ENCODE assay signal across 8 mouse cellular contexts in the genomic region with DNA sequence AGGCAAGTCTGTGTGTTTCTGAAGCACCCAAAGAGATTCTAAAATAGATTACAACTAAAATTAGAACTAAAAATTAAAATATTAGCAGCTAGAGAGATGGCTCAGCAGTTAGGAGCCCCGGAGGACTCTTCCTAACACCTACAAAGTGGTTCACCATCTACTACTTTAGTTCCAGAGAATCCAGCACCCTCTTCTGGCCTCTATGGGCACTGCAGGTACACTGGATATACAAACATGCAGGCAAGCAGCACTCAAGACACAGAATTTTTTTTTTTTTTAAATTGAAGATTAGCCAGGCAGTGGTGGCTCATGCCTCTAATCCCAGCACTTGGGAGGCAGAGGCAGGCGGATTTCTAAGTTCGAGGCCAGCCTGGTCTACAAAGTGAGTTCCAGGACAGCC. TPM values are rescaled to one million over a fixed set of nuclear protein-coding genes. Genes with fewer than 3 reads are reported as not detected.
A peak's percentile ranks its signal among the peaks of the same experiment; 100 is the strongest.
DNase-seq lines count a peak whose midpoint lies in the region.

No protein-coding gene starts in this region.

- DNase-seq in cerebellum, adult 9-10 months, result peak; percentile 48
- DNase-seq in cerebellum, adult 11 months, result no peak
- DNase-seq in left cerebral cortex, postnatal 25 days (ENCODE audit: low spot score in 2 of 2), result peak; percentile 41 to 49
- no peak for DNase-seq in left cerebral cortex, adult 11 months (ENCODE audit: low spot score)
- peak; percentile 81 for DNase-seq in R1 (ENCODE audit: low read depth, low spot score)
- peak; percentile 72 for DNase-seq in induced T-regulatory cell, adult 2 months (ENCODE audit: low read depth)
- peak; percentile 67 for DNase-seq in retina, postnatal 1 day
- DNase-seq in yolk sac, embryonic 10.5 days (ENCODE audit: low spot score), result no peak

- intact Hi-C loops in left cerebral cortex, postnatal 25 days (cut with DNase I), result no loop called here

RNA-seq across cellular contexts. Expression of gene Tmem116, which starts 8.1 kb away (rescaled TPM):
- total RNA-seq in left cerebral cortex, postnatal 25 days (2021), result 1 to 10 TPM; 8.2 to 9.1 TPM

RNA-seq across cellular contexts. Expression of gene Erp29, which starts 8.8 kb away (rescaled TPM):
- 100 to 1,000 TPM; 145 to 151 TPM for total RNA-seq in left cerebral cortex, postnatal 25 days (2021)

RNA-seq across cellular contexts. Expression of gene Naa25, which starts 45.8 kb away (rescaled TPM):
- 10 to 100 TPM; 40.7 to 45.8 TPM for total RNA-seq in left cerebral cortex, postnatal 25 days (2021)

RNA-seq across cellular contexts. Expression of gene Trafd1, which starts 58.1 kb away (rescaled TPM):
- 10 to 100 TPM; 82.1 to 83.6 TPM for total RNA-seq in left cerebral cortex, postnatal 25 days (2021)

RNA-seq across cellular contexts. Expression of gene Adam1b, which starts 59.7 kb away (rescaled TPM):
- total RNA-seq in left cerebral cortex, postnatal 25 days (2021), result under 1 TPM in 1 of 2 experiments, not detected in 1; 0.11 TPM

Comparison
In these comparisons a context has a peak if more than half of its experiments do, and no peak if none do; other contexts are left out.
1. DNase-seq: peak in cerebellum, adult 9-10 months (single experiment), left cerebral cortex, postnatal 25 days (2 of 2), R1 (single experiment), induced T-regulatory cell, adult 2 months (single experiment) and retina, postnatal 1 day (single experiment); none in cerebellum, adult 11 months (single experiment), left cerebral cortex, adult 11 months (single experiment) and yolk sac, embryonic 10.5 days (single experiment).